Mouse (Mus musculus) midbrain, embryonic 12.5 days (tissue): ENCODE data around the gene Rbm42. TPM values are rescaled to one million over a fixed set of nuclear protein-coding genes. Genes with fewer than 3 reads are reported as not detected.
A peak's percentile ranks its signal among the peaks of the same experiment; 100 is the strongest.

Experiments used
- ATAC-seq: fragments of 200-750 bp; cut with Nextera tagmentation; 2 replicates; pipeline ENCODE4 v1.8.0; 2017; ENCODE audit warnings: low read depth, moderate TSS enrichment, moderate library complexity; ENCODE audit not compliant: low FRiP score
- H3K27ac ChIP-seq: fragments of 300-500 bp; sonication (generic); replicated peaks from 2 replicates; pipeline ENCODE4 v1.5.1; 2016; ENCODE audit warnings: mild to moderate bottlenecking
- H3K27me3 ChIP-seq: fragments of 300-500 bp; sonication (generic); 2 replicates; pipeline ENCODE4 v1.6.1; 2016; ENCODE audit warnings: mild to moderate bottlenecking
- H3K36me3 ChIP-seq: fragments of 300-500 bp; sonication (generic); 2 replicates; pipeline ENCODE4 v1.6.1; 2016
- H3K4me1 ChIP-seq: fragments of 300-500 bp; sonication (generic); 2 replicates; pipeline ENCODE4 v1.6.1; 2016
- H3K4me2 ChIP-seq: fragments of 300-500 bp; sonication (generic); replicated peaks from 2 replicates; pipeline ENCODE4 v1.6.1; 2016; ENCODE audit warnings: mild to moderate bottlenecking, moderate library complexity
- H3K4me3 ChIP-seq: fragments of 300-500 bp; sonication (generic); 2 replicates; pipeline ENCODE4 v1.5.1; 2016; ENCODE audit warnings: mild to moderate bottlenecking
- H3K9ac ChIP-seq: fragments of 300-500 bp; sonication (generic); replicated peaks from 2 replicates; pipeline ENCODE4 v1.6.1; 2016; ENCODE audit warnings: mild to moderate bottlenecking, moderate library complexity
- H3K9me3 ChIP-seq: fragments of 300-500 bp; sonication (generic); 2 replicates; pipeline ENCODE4 v1.6.1; 2016; ENCODE audit warnings: mild to moderate bottlenecking
- WGBS: fragments of 180-500 bp; shearing (Covaris S2); methylation state at CpG from one replicate; pipeline ENCODE4 v1.1.7; 2016; 5-methylcytosine and 5-hydroxymethylcytosine counted together
- polyA plus RNA-seq: library from polyadenylated mRNA; unstranded; fragments of >200 nt; fragmentation: Nextera tagmentation; extraction: Ambion mirVana; gene quantifications from 2 replicates; pipeline ENCODE4 v1.2.1, GENCODE M21; 2016

Rbm42 gene
- polyA plus RNA-seq, 1 experiment from 2014 or later: 154 TPM

DNA sequence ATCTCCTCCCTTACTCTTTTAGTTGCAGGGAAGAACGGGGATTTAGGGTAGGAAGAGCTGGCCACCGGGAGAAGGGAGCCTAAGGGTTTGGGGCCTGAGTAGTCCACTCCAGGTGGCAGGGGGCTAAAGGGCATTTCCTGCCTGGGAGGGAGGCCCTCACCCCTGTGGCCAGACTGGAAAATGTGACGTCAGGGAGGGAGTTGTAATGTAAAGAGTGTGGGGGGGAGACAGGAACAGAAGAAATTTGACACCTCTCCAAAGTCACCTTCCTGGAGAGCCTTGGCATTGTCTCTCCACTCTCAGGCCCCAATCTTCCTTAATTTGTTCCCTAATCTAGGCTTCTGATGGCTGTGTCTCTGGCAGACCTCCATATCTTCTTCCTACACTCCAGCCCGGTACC, 11.0 kb downstream of the Rbm42 start:
- 33% methylated on average over 4 of the region's 4 CpGs for WGBS
- Histone ChIP-seq H3K36me3 (peaks cover 39% of the 10 kb centered on the region), H3K4me2 (no peak overlapping the region), H3K4me3 (no peak overlapping the region), H3K9ac (no peak overlapping the region), H3K9me3 (no peaks in the 10 kb centered on the region), H3K27ac (no peak overlapping the region), H3K4me1 (peaks cover 7% of the 10 kb centered on the region), H3K27me3 (peaks cover 44% of the 10 kb centered on the region)
- ATAC-seq: no peak

DNA sequence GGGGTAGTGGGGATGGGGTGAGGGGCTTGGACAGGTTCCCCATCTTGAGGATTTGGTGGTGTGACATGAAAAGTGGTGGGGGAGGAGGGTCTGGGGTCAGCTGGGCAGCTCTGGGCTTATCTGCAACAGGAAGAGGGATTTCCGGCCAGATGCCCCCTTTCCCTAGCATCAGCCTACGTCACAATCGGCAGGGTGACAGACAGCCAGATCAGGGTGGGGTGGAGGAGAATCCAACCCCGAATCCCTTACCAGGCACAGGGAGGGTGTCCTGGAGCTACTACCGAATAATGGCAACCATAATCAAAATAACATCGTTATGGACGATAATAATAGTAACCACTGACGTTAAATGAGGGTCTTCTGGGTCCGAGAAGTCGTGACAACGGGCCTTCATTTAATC, 13.7 kb downstream of the Rbm42 start:
- WGBS: 40% methylated on average over 11 of the region's 11 CpGs

DNA sequence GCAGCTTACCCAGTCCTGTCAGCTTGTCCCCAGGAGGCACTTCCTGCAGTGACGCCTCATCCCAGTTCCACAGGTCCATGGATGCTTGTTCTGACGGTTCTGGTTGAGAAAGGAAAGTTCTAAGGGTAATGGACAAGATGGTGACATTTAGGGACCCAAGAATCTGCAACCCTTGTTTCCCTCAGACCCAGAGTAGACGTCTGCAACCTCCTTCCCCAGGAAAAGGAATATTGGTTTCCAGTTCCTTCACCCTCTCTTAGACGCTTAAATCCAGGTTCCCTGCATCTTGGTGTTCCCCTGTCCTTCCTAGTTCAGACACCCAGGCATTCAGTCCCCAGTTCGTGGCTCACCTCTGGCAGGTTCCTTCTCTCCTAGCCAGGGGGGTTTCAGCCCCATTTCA, 14.4 kb downstream of the Rbm42 start, which contains the start of gene Etv2:
Gene Etv2, minus strand, starts transcription at position 101 of the 400 bp plus-strand sequence.
- no peak for ATAC-seq
- peaks cover 7% of the 10 kb centered on the region for H3K4me1 ChIP-seq
- H3K9me3 ChIP-seq: no peaks in the 10 kb centered on the region
- H3K27ac ChIP-seq: no peak within 1 kb of the TSS
- H3K4me2 ChIP-seq: peak within 1 kb of the TSS; percentile 38
- H3K36me3 ChIP-seq: peaks cover 8% of the 10 kb centered on the region
- H3K27me3 ChIP-seq: peaks cover 75% of the 10 kb centered on the region
- WGBS: 2% methylated on average over 5 of the region's 5 CpGs
- peak within 1 kb of the TSS; percentile 19 for H3K4me3 ChIP-seq
- H3K9ac ChIP-seq: no peak within 1 kb of the TSS

More for the DNA sequence above, 13.7 kb downstream of the Rbm42 start:
- H3K27ac ChIP-seq: no peak overlapping the region
- H3K27me3 ChIP-seq: peaks cover 69% of the 10 kb centered on the region
- H3K4me3 ChIP-seq: no peak overlapping the region
- no peak for ATAC-seq
- peaks cover 7% of the 10 kb centered on the region for H3K4me1 ChIP-seq
- peaks cover 14% of the 10 kb centered on the region for H3K36me3 ChIP-seq
- H3K9me3 ChIP-seq: no peaks in the 10 kb centered on the region
- no peak overlapping the region for H3K9ac ChIP-seq
- H3K4me2 ChIP-seq: no peak overlapping the region

DNA sequence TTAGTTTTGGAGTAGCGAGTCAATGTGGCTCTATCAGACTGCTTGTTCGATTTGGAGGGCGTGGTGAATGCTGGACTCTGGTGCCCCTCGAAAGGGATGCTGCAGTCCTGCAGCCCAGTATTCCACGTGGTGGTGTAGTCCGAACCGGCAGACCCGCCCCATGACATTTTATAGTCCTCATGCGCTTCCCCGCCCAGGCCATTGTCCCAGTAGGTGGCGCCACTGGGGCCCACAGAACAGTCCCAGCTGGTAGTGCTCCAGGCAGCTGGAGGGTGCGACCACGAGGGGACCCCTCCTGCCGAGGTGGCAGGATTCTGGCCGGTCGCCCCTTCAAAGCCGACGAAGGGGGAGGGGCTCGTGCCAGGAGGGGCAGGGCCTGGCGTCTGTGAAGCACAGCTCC, 15.5 kb downstream of the Rbm42 start:
- 2% methylated on average over 20 of the region's 20 CpGs for WGBS
- no peak overlapping the region for H3K9ac ChIP-seq
- no peak overlapping the region for H3K27ac ChIP-seq
- peaks cover 83% of the 10 kb centered on the region for H3K27me3 ChIP-seq
- H3K4me3 ChIP-seq: peak overlapping the region; percentile 19
- no peaks in the 10 kb centered on the region for H3K36me3 ChIP-seq
- peak overlapping the region; percentile 38 for H3K4me2 ChIP-seq
- 0 out of 2 replicates have a peak, but pooled peaks have one; percentile 54 for ATAC-seq
- no peaks in the 10 kb centered on the region for H3K9me3 ChIP-seq
- peaks cover 7% of the 10 kb centered on the region for H3K4me1 ChIP-seq

DNA sequence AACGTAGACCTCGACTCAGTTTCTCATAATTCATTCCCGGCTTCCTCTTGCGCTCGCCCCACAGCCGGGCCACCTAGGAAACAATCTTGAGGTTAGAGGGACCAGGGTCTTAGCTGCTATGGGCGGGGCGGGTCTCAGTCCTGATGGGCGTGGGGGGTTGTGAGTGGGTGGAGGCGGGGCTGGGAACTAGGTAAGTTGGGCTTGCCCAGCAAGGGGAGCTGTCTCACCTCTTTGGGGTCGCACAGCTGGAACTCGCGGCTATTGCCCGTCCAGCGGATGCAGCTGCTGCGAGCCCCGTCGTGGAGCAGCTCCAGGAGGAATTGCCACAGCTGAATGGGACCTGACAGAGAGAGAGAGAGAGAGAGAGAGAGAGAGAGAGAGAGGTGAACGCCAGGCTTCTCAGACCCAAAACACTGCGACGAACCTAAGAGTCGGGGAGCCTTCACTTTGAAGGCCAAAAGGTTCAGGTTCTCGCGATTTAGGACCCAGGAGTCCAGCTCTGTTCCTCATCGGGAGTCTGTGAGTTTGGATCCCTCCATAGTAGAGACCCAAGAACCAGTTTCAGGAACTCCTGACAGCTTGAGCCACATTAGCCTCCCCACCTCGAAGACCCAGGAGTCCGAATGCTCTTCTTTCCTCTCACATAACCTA, 16.2 kb downstream of the Rbm42 start:
- Histone ChIP-seq H3K4me3 (no peak overlapping the region), H3K36me3 (no peaks in the 10 kb centered on the region), H3K9ac (no peak overlapping the region), H3K9me3 (no peaks in the 10 kb centered on the region), H3K4me1 (peaks cover 7% of the 10 kb centered on the region), H3K4me2 (0 out of 2 replicates have a peak overlapping the region, but pooled peaks have one; percentile 5), H3K27me3 (peaks cover 86% of the 10 kb centered on the region), H3K27ac (no peak overlapping the region)
- 6% methylated on average over 27 of the region's 27 CpGs for WGBS
- no peak for ATAC-seq

DNA sequence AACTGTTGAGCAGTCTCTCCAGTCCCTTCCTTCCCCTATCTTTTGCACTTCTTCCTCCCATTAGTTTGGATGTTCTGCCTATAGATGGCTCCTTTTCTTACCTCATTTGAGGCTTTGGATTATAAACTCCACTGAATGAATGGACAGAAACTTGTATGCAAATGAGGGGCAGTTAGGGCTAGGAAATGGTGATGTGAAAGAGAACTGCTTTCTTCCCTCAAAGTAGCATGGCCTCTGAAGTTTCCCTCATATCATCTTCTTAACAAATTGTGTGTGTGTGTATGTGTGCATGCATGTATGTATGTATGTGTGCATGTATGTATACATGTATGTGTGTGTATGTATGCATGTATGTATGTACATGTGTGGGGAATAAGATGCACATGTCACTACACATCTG, 21.1 kb downstream of the Rbm42 start:
- H3K27me3 ChIP-seq: peaks cover 45% of the 10 kb centered on the region
- no peak overlapping the region for H3K27ac ChIP-seq
- H3K4me1 ChIP-seq: peaks cover 12% of the 10 kb centered on the region
- ATAC-seq: no peak
- H3K9me3 ChIP-seq: no peaks in the 10 kb centered on the region
- H3K36me3 ChIP-seq: peaks cover 4% of the 10 kb centered on the region
- H3K4me3 ChIP-seq: no peak overlapping the region
- H3K9ac ChIP-seq: no peak overlapping the region
- H3K4me2 ChIP-seq: no peak overlapping the region

DNA sequence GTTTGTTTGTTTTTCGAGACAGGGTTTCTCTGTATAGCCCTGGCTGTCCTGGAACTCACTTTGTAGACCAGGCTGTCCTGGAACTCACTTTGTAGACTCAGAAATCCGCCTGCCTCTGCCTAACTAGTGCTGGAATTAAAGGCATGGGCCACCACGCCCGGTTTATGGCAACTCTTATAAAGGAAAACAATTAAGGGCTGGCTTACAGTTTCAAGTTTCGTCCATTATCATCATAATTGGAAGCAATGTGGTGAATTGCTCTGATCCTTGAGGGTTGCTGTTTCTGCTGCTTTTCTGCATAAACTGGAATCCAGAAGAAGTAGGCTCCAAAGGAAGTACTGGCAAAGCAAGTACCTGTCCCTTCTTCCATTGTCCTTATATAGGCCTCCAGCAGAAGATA, 23.5 kb downstream of the Rbm42 start:
- Histone ChIP-seq H3K4me2 (peak overlapping the region; percentile 95; the same call in 1 of the 2 replicates), H3K9ac (no peak overlapping the region), H3K36me3 (peaks cover 28% of the 10 kb centered on the region), H3K4me3 (no peak overlapping the region), H3K9me3 (no peaks in the 10 kb centered on the region), H3K4me1 (peaks cover 12% of the 10 kb centered on the region), H3K27me3 (peaks cover 23% of the 10 kb centered on the region), H3K27ac (no peak overlapping the region)
- WGBS: 87% methylated on average over 5 of the region's 5 CpGs
- ATAC-seq: 0 out of 2 replicates have a peak, but pooled peaks have one; percentile 4

DNA sequence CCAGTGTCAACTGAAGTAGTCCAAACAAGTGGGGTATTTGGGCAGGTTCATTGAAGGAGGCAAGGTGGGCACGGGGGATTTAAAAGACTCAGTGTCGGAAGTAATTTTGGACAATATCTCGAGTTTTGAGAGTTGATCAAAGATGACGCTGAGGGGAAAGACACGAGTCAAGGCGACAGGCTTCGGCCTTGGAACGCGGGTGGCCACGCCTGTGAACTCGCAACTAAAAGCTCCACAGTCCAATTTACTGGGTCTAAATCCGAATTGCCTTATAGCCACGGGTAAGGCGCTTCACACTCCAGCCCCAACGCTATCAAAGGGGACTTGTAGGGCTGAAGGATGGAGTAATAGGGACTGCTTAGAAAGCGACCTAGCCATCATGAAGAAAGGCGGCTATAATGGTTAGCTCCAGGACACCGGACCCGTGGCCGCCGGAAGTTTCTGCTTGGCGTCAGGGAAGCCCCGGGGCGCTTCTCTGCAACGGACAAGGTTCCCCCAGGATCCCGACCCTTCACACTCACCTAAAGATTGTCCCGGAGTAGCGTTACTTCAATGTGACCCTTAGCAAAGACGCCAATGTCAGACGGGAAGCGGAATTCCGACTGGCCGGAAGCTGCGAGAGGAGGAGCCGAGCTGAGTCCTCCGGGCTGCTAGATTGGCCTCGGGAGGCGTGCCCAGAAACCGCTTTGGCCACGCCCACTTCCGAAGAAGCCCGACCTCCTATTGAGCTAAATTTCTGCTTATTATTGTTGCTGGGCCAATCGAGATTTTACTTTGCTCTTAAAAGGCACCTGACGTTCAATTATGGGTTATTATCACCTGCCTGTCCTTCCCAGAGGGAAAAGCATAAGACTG, 24.4 kb downstream of the Rbm42 start, which contains the start of gene Cox6b1:
Gene Cox6b1, minus strand, starts transcription at position 622 of the 855 bp plus-strand sequence.
- Histone ChIP-seq H3K4me3 (peak within 1 kb of the TSS; percentile 86), H3K9ac (peak within 1 kb of the TSS; percentile 80), H3K27ac (0 out of 2 replicates have a peak within 1 kb of the TSS, but pooled peaks have one; percentile 42), H3K4me2 (peak within 1 kb of the TSS; percentile 95), H3K36me3 (peaks cover 34% of the 10 kb centered on the region), H3K4me1 (peaks cover 12% of the 10 kb centered on the region), H3K27me3 (peaks cover 15% of the 10 kb centered on the region), H3K9me3 (no peaks in the 10 kb centered on the region)
- 2% methylated on average over 44 of the region's 44 CpGs for WGBS
- peak; percentile 93 for ATAC-seq

- Histone ChIP-seq H3K36me3 (peaks cover 76% of the 10 kb centered on the region), H3K27me3 (no peaks in the 10 kb centered on the region)
- ATAC-seq: no peak
These were observed 30.9 kb downstream of the Rbm42 start for GRCm38 (mm10) chr7:30619202-30619601.

DNA sequence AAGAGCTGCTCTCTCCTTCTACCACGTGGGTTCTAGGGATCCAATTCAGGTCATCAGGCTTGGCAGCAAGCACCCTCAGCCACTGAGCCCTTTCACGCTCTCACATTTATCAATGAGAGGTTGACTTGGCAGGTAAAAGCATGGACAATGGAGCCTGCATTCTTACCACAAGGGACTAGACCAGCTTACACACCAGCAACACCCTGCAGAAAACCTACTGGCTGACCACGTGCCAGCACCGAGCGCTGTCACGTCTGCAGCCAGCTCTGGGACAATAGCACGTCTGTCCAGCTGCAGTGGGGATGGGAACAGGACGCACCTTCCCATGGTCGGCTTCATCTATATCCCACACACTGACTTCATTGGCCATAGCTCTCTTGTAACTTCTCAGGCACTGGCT, 31.5 kb downstream of the Rbm42 start:
- H3K4me2 ChIP-seq: no peak overlapping the region
- peaks cover 71% of the 10 kb centered on the region for H3K36me3 ChIP-seq
- H3K4me3 ChIP-seq: no peak overlapping the region
- no peaks in the 10 kb centered on the region for H3K9me3 ChIP-seq
- no peaks in the 10 kb centered on the region for H3K27me3 ChIP-seq
- no peak overlapping the region for H3K9ac ChIP-seq
- ATAC-seq: no peak
- no peaks in the 10 kb centered on the region for H3K4me1 ChIP-seq
- WGBS: 97% methylated on average over 9 of the region's 9 CpGs
- no peak overlapping the region for H3K27ac ChIP-seq

More at GRCm38 (mm10) chr7:30619202-30619601, 30.9 kb downstream of the Rbm42 start:
- Histone ChIP-seq H3K4me3 (no peak overlapping the region), H3K4me1 (no peaks in the 10 kb centered on the region), H3K27ac (no peak overlapping the region), H3K4me2 (no peak overlapping the region), H3K9ac (no peak overlapping the region), H3K9me3 (no peaks in the 10 kb centered on the region)
- WGBS: 88% methylated on average over 3 of the region's 3 CpGs

DNA sequence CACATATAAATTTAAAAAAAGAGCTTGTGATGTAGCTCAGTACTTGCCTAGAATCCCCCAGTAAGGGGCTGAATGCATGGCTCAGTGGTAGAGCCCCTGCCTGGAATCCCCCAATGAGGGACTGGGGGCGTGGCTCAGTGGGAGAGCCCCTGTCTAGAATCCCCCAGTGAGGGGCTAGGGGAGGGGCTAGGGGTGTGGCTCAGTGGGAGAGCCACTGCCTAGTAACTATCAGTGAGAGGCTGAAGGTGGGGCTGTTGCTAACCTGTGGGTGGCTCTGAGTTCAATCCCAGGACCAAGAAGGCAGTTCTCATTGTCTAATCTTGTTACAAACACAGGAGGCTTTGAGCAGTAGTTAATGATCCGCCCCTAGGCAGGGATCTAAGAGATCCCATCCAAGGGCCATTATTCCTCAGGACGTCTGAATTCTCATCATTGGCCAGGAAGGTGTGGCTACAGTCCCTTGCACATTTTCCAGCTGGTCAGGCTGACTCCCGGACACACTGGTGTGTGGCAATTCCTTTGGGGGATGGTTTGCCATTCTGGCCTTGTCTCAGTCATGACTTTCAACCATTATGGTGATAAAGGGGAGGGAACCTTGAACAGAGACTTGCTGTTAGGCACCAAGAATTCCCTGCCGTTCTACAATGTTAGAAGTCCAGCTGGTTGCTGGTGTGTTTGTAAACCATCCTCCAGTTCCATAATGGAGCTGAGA, 34.9 kb downstream of the Rbm42 start:
- Histone ChIP-seq H3K27ac (no peak overlapping the region), H3K4me1 (no peaks in the 10 kb centered on the region), H3K4me2 (no peak overlapping the region), H3K36me3 (peaks cover 45% of the 10 kb centered on the region), H3K27me3 (no peaks in the 10 kb centered on the region; the same call in 1 of the 2 replicates), H3K4me3 (no peak overlapping the region), H3K9me3 (no peaks in the 10 kb centered on the region), H3K9ac (no peak overlapping the region)
- ATAC-seq: no peak
- WGBS: 70% methylated on average over 5 of the region's 5 CpGs
